Mouse (Mus musculus) gonadal fat pad, adult 2 months (tissue): ENCODE measurements around the gene Trmt44. TPM values are rescaled to one million over a fixed set of nuclear protein-coding genes. Genes with fewer than 3 reads are reported as not detected.

Source experiments
- DNase-seq: peaks from one replicate; pipeline ENCODE4 v3.0.0-alpha.2; 2012; ENCODE audit warnings: low read depth
- polyA plus RNA-seq: library from polyadenylated mRNA; depleted of rRNA; stranded (reverse); fragments of >200 nt; gene quantifications from 2 replicates; pipeline ENCODE4 v1.2.3, GENCODE M21; 2012; rRNA removed

Trmt44 gene
- polyA plus RNA-seq: 5.9 and 7.0 TPM in 2 replicates

- no peak for DNase-seq
Measured at GRCm38 (mm10) chr5:35574653-35575599, at the start of gene Trmt44. Gene Trmt44, minus strand, starts transcription at chr5:35575070.

- no peak for DNase-seq
Measured at GRCm38 (mm10) chr5:35623831-35624230, 49.0 kb upstream of the Trmt44 start.

GRCm38 (mm10) chr5:35621114-35621513 lies 46.2 kb upstream of the Trmt44 start:
- DNase-seq: no peak

GRCm38 (mm10) chr5:35616943-35617342 lies 42.1 kb upstream of the Trmt44 start:
- no peak for DNase-seq

- no peak for DNase-seq
Measured at GRCm38 (mm10) chr5:35612722-35613121, 37.9 kb upstream of the Trmt44 start.

GRCm38 (mm10) chr5:35611900-35612299 lies 37.0 kb upstream of the Trmt44 start:
- no peak for DNase-seq

GRCm38 (mm10) chr5:35611170-35611569 lies 36.3 kb upstream of the Trmt44 start:
- DNase-seq: no peak

GRCm38 (mm10) chr5:35610381-35610780 lies 35.5 kb upstream of the Trmt44 start:
- DNase-seq: no peak

GRCm38 (mm10) chr5:35609971-35610370 lies 35.1 kb upstream of the Trmt44 start:
- DNase-seq: no peak

- DNase-seq: no peak
Measured at GRCm38 (mm10) chr5:35609381-35609780, 34.5 kb upstream of the Trmt44 start.

GRCm38 (mm10) chr5:35608559-35608958 lies 33.7 kb upstream of the Trmt44 start:
- DNase-seq: no peak

- DNase-seq: no peak
Measured at GRCm38 (mm10) chr5:35607784-35608183, 32.9 kb upstream of the Trmt44 start.

- no peak for DNase-seq
Measured at GRCm38 (mm10) chr5:35606800-35607199, 31.9 kb upstream of the Trmt44 start.

GRCm38 (mm10) chr5:35605355-35605754 lies 30.5 kb upstream of the Trmt44 start:
- no peak for DNase-seq

GRCm38 (mm10) chr5:35601526-35601925 lies 26.7 kb upstream of the Trmt44 start:
- DNase-seq: no peak

GRCm38 (mm10) chr5:35600233-35600632 lies 25.4 kb upstream of the Trmt44 start:
- DNase-seq: no peak

- no peak for DNase-seq
Measured at GRCm38 (mm10) chr5:35596169-35597160, 21.6 kb upstream of the Trmt44 start.

- no peak for DNase-seq
Measured at GRCm38 (mm10) chr5:35595706-35596105, 20.8 kb upstream of the Trmt44 start.

- no peak for DNase-seq
Measured at GRCm38 (mm10) chr5:35594768-35595167, 19.9 kb upstream of the Trmt44 start.

- DNase-seq: no peak
Measured at GRCm38 (mm10) chr5:35593272-35593671, 18.4 kb upstream of the Trmt44 start.

- no peak for DNase-seq
Measured at GRCm38 (mm10) chr5:35592824-35593223, 18.0 kb upstream of the Trmt44 start.

- DNase-seq: no peak
Measured at GRCm38 (mm10) chr5:35592081-35592736, 17.3 kb upstream of the Trmt44 start.
